Mouse (Mus musculus) C2C12 (cell line): ENCODE results near the gene Egfr. TPM values are rescaled to one million over a fixed set of nuclear protein-coding genes. Genes with fewer than 3 reads are reported as not detected.
A peak's percentile ranks its signal among the peaks of the same experiment; 100 is the strongest.

Source experiments
- H3K27me3 ChIP-seq: one replicate; pipeline ENCODE4 v1.6.1; 2011; ENCODE audit not compliant: control insufficient read depth, insufficient read depth, insufficient read length
- H3K36me3 ChIP-seq: one replicate; pipeline ENCODE4 v1.6.1; 2011; ENCODE audit not compliant: control insufficient read depth, insufficient read depth
- H3K4me3 ChIP-seq: one replicate; pipeline ENCODE4 v1.5.1; 2011; ENCODE audit warnings: mild to moderate bottlenecking, control low read depth; ENCODE audit not compliant: poor library complexity, insufficient read depth, severe bottlenecking
- H3K79me2 ChIP-seq: one replicate; pipeline ENCODE4 v1.6.1; 2011; ENCODE audit not compliant: control insufficient read depth, insufficient read depth
- H3K79me3 ChIP-seq: one replicate; pipeline ENCODE4 v1.6.1; 2011; ENCODE audit warnings: low read depth, control low read depth
- H3ac ChIP-seq: one replicate; pipeline ENCODE3; 2011; ENCODE audit warnings: low read depth; ENCODE audit not compliant: control insufficient read depth, insufficient read length
- CEBPB ChIP-seq: IDR thresholded peaks from one replicate; pipeline ENCODE4 v1.6.1; 2011; ENCODE audit warnings: low read depth, mild to moderate bottlenecking, control low read depth, moderate library complexity
- CTCF ChIP-seq: IDR thresholded peaks from one replicate; pipeline ENCODE4 v1.5.1; 2011; ENCODE audit not compliant: control insufficient read depth, insufficient read depth, insufficient read length
- FOSL1 ChIP-seq: IDR thresholded peaks from one replicate; pipeline ENCODE4 v1.8.0; 2011; ENCODE audit warnings: mild to moderate bottlenecking, low read length; ENCODE audit not compliant: poor library complexity, insufficient read depth, severe bottlenecking
- MAX ChIP-seq: IDR thresholded peaks from one replicate; pipeline ENCODE4 v1.6.1; 2011; ENCODE audit warnings: mild to moderate bottlenecking, control low read depth
- MYOD1 ChIP-seq: IDR thresholded peaks from one replicate; pipeline ENCODE4 v1.6.1; 2011; ENCODE audit warnings: low read depth; ENCODE audit not compliant: control insufficient read depth, insufficient read length
- MYOG ChIP-seq: IDR thresholded peaks from one replicate; pipeline ENCODE4 v1.6.1; 2011; ENCODE audit not compliant: control insufficient read depth, insufficient read length; ENCODE audit errors: extremely low read depth
- USF1 ChIP-seq: IDR thresholded peaks from one replicate; pipeline ENCODE4 v1.6.1; 2011; ENCODE audit warnings: low read depth, mild to moderate bottlenecking, control low read depth, moderate library complexity
- polyA plus RNA-seq: library from polyadenylated mRNA; unstranded; fragments of >200 nt; fragmentation: generic; extraction: Trizol; gene quantifications from one replicate; pipeline ENCODE4 v1.2.1, GENCODE M21; 2012; ENCODE audit warnings: missing spikeins

Egfr gene
- polyA plus RNA-seq, 1 experiment = 3.8 TPM

DNA sequence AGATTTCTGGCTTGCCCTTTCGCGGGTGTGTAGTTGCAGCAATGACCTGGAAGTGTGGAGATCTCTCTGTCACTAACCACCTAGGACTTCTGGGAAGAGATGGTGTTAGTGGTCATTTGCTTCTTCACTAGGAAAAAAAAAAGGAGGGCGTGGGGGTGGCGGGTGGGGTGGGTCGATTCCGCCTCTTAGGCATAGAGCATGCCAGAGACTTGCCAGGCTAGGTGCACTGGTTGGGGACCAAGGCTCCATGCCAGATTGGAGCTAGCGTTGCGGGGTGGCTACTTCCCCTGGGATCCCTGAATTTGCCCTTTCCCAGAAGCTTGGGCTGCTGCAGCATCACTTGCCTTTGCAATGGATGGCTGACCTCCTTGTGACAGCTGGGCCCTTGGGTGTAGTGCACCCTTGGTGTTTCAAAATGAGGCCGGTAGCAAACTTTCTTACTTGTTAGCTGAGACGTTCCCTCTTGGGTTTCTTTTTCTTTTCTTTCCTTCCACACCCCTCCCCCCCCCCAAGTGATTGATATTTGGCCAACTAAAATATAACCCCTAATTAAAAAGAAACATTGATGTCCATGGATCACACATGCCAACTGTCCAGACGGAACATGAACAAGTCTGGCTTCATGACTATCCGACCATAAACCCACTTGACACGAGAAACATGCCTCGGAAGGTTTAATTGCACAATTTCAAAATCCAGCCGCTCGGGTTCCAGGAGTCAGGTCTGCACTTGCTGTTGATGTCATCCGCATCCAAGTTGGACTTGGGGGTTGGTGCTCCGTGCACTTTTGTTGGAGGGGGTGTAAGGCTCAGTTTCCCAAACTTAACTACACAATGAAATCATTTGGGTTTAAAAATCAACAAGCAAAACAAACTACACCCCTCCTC is 1.4 kb downstream of the Egfr start:
- H3K79me3 ChIP-seq = peaks cover 3% of the 10 kb centered on the region
- peaks cover 16% of the 10 kb centered on the region for H3K79me2 ChIP-seq
- peak overlapping the region; percentile 81 for H3ac ChIP-seq
- TF ChIP-seq MYOG = no peak
- TF ChIP-seq FOSL1 = no peak
- TF ChIP-seq MAX = no peak
- TF ChIP-seq CTCF = no peak
- TF ChIP-seq USF1 = no peak
- TF ChIP-seq MYOD1 = no peak
- TF ChIP-seq CEBPB = no peak
- no peaks in the 10 kb centered on the region for H3K27me3 ChIP-seq
- H3K4me3 ChIP-seq = peak overlapping the region; percentile 52
- no peaks in the 10 kb centered on the region for H3K36me3 ChIP-seq

DNA sequence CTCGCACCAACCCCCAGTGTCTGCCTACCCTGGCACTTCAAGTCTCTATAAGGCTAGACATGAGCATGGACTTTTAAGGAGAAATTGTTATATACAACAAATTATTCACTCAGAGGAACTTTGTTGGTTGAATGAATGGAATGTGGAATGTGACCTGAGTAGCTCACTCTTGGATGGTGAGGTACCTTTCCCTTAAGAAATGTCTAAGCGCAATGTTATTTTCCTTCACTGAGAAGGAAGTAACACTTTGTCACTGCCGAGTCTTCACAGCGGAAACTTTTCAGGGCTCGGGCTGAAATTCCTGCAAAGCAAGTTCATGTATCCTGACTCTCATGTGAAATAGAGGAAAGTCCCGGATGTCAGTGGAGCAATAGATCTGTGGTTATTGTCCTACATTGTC is 7.9 kb downstream of the Egfr start:
- Histone ChIP-seq H3K79me2 (peaks cover 2% of the 10 kb centered on the region), H3ac (no peak overlapping the region), H3K4me3 (no peak overlapping the region), H3K36me3 (no peaks in the 10 kb centered on the region), H3K79me3 (peaks cover 8% of the 10 kb centered on the region), H3K27me3 (no peaks in the 10 kb centered on the region)
- TF ChIP-seq CTCF (no peak), USF1 (no peak), MYOD1 (no peak), MAX (no peak), FOSL1 (no peak), MYOG (no peak), CEBPB (no peak)

DNA sequence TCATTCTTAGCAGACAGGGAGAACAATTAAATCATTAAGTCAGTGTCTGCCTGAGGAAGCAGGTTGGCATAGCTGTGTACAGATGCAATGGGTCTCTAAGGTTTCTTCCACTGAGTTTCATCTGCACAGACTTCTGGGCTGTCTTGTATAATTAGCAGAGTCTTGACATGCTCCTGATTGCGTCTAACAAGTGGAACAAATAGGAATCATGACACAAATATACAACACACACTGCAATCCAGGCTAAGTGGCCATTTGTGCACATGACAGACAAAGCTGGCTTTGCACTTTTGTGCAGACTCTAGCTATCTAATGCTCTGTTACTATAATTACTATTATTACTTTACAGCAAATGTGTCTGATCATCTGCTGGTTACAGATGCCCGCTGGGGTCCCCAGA is 9.2 kb downstream of the Egfr start:
- no peaks in the 10 kb centered on the region for H3K27me3 ChIP-seq
- peaks cover 8% of the 10 kb centered on the region for H3K79me3 ChIP-seq
- TF ChIP-seq MAX (no peak), CEBPB (no peak), FOSL1 (no peak)
- no peak overlapping the region for H3ac ChIP-seq
- H3K4me3 ChIP-seq = no peak overlapping the region
- peaks cover 6% of the 10 kb centered on the region for H3K79me2 ChIP-seq
- H3K36me3 ChIP-seq = no peaks in the 10 kb centered on the region

DNA sequence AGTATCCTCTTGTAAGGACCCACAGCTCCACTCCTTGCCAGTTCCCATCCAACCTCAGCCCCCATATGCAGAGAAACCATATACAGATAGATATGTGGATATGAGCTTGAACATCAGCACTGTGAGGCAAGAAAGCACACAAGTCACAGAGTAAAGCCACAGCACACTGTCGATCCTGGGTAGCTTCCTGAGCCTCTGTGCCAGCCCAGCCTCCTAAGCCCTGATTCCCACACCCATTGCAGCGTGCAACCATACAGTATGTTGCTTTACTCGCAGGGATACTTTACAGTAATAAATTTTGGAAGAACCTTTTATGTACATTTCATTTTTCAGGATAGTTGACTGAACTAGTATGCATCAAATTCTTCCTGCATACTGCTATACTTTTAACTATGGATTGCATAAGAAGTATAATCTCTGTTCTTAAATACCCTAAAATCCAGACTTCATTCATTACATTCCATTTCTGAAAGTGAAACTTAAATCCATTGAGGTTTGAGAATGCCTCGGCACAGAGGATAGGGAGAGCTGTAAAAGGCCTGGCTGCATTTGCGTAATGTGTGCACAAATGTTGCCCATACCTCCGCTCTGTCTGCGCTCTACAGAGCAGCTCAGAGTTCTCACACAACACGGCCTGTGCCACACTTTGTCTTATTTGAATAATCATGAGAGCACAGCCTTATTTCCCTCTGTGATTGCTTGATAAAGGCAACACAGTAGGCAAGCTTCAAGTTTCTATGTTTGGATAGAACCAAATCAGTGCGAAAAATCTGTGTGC is 14.2 kb downstream of the Egfr start:
- Histone ChIP-seq H3K79me3 (peaks cover 5% of the 10 kb centered on the region), H3K79me2 (peaks cover 6% of the 10 kb centered on the region), H3K27me3 (no peaks in the 10 kb centered on the region), H3K4me3 (no peak overlapping the region), H3ac (no peak overlapping the region), H3K36me3 (no peaks in the 10 kb centered on the region)
- no peak for TF ChIP-seq MYOD1
- TF ChIP-seq CTCF = no peak
- no peak for TF ChIP-seq USF1
- no peak for TF ChIP-seq CEBPB
- TF ChIP-seq MYOG = no peak
- no peak for TF ChIP-seq MAX
- no peak for TF ChIP-seq FOSL1

DNA sequence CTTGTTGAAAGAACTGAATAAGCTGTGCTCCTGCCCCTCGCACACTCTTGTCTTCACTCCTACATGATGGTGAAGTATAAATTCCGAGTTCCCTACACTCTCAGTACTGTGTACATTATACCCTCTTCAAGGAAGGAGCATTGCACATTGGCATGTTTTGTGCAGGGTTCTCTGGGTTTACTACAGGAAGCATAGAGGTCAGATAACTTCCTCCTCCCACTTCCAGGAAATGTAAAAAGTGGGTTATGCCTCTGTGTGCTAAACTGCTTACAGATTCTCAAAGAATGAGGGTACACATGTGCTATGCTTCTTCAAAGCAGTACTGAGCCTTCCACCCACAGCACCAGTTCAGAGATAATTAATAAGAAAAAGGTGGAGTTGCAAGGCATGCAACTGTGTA is 16.0 kb downstream of the Egfr start:
- TF ChIP-seq MYOD1 (no peak), CTCF (no peak), MYOG (no peak), USF1 (no peak), MAX (no peak)
- Histone ChIP-seq H3ac (no peak overlapping the region), H3K27me3 (no peaks in the 10 kb centered on the region), H3K36me3 (no peaks in the 10 kb centered on the region), H3K79me3 (peaks cover 2% of the 10 kb centered on the region), H3K79me2 (peaks cover 6% of the 10 kb centered on the region), H3K4me3 (no peak overlapping the region)
